11 mouse cellular contexts compared by ENCODE assay signal in the genomic region with DNA sequence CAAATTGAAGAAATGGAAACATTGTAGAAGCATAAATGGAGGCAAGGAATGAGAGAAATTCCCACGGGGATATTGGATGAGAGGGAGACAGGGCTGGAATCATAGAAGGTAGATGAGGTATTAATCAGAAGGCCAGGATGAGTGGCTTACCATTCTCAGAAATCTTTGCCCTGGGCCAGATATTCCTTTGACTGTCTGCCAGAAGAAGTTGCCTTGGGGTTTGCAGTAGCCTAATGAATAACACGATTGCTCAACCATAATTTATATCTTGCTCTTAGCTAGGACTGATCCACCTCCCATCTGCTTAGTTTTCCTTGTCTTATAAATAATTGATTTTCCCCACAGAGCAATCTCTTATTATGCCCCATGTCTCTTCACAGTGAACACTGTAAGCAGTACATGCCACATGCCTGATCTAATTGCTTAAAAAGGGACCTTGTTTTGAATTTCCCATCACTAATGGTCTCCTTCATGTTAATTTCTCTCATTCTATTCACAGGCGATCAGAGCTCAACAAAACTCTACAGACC.
"Had no signal": no experiment of that assay in that cellular context is flagged by ENCODE, and none has a peak within 500 bp of the region (broad histone marks: within the 10 kb centered on the region; RNA-seq: fewer than 3 reads in every experiment).

No protein-coding gene starts in this region.

- H3K9ac ChIP-seq: limb, embryonic 13.5 days; liver, embryonic 14.5 days; neural tube, embryonic 12.5 days had no signal

- H3K4me1 ChIP-seq: limb, embryonic 13.5 days; neural tube, embryonic 12.5 days had no signal

- H3K27me3 ChIP-seq: neural tube, embryonic 12.5 days had no signal

- H3K4me2 ChIP-seq: limb, embryonic 13.5 days; neural tube, embryonic 12.5 days had no signal

- H3K9me3 ChIP-seq: limb, embryonic 13.5 days; neural tube, embryonic 12.5 days had no signal

- H3K36me3 ChIP-seq: limb, embryonic 13.5 days; neural tube, embryonic 12.5 days had no signal

- H3K27ac ChIP-seq: limb, embryonic 13.5 days; liver, embryonic 14.5 days; neural tube, embryonic 12.5 days had no signal

- H3K4me3 ChIP-seq: limb, embryonic 13.5 days; neural tube, embryonic 12.5 days had no signal

- DNase-seq: kidney, postnatal 14 days; left cerebral cortex, postnatal 4 days; lung, adult 18-20 months; retina, postnatal 1 day; right cerebral cortex, postnatal 4 days; spleen, adult 18-20 months; thymus, adult 18-20 months; thymus, postnatal 14 days had no signal
